Mouse (Mus musculus) urinary bladder, postnatal 36 days (tissue): ENCODE measurements around the gene Gm20388.
"Not testable (repeated sequence)": the region's sequence is repeated elsewhere in the genome, so short reads cannot be mapped to it uniquely, and the experiment has no call there.

ENCODE experiments used
- DNase-seq, 2 experiments: peaks; one replicate each; pipeline ENCODE4 v3.0.0; 2022; ENCODE audit warnings: low spot score in 2 of 2, mixed read lengths in 1 of 2

Gene Gm20388

GRCm38 (mm10) chr8:121590203-121591177, 1679.8 kb downstream of the Gm20388 start, which contains the start of gene Map1lc3b:
TSS of gene Map1lc3b (plus strand) at chr8:121590361.
- DNase-seq = peak; percentile 95

GRCm38 (mm10) chr8:121591178-121592066, 1680.8 kb downstream of the Gm20388 start:
- DNase-seq = peak in 1 of 2 experiments; percentile 47

GRCm38 (mm10) chr8:121593293-121593692, 1682.7 kb downstream of the Gm20388 start:
- no peak for DNase-seq

- DNase-seq = no peak
These were observed 1683.3 kb downstream of the Gm20388 start for GRCm38 (mm10) chr8:121593983-121594382.

- DNase-seq = not testable (repeated sequence)
These were observed 1686.9 kb downstream of the Gm20388 start for GRCm38 (mm10) chr8:121597492-121597891.

- DNase-seq = no peak
These were observed 1687.5 kb downstream of the Gm20388 start for GRCm38 (mm10) chr8:121598190-121598589.

GRCm38 (mm10) chr8:121598892-121599291, 1688.3 kb downstream of the Gm20388 start:
- peak; percentile 71 to 79 for DNase-seq

GRCm38 (mm10) chr8:121599842-121600241, 1689.2 kb downstream of the Gm20388 start:
- no peak for DNase-seq

GRCm38 (mm10) chr8:121602411-121602810, 1691.8 kb downstream of the Gm20388 start:
- DNase-seq = no peak

- DNase-seq = peak; percentile 53 to 70
These were observed 1692.2 kb downstream of the Gm20388 start for GRCm38 (mm10) chr8:121602860-121603259.

GRCm38 (mm10) chr8:121603801-121604200, 1693.2 kb downstream of the Gm20388 start:
- no peak for DNase-seq

GRCm38 (mm10) chr8:121607661-121608060, 1697.0 kb downstream of the Gm20388 start:
- DNase-seq = no peak

GRCm38 (mm10) chr8:121609251-121609650, 1698.6 kb downstream of the Gm20388 start:
- no peak for DNase-seq

- no peak for DNase-seq
These were observed 1699.3 kb downstream of the Gm20388 start for GRCm38 (mm10) chr8:121609916-121610315.

- no peak for DNase-seq
These were observed 1702.8 kb downstream of the Gm20388 start for GRCm38 (mm10) chr8:121613419-121613818.

- peak in 1 of 2 experiments; percentile 62 for DNase-seq
These were observed 1708.9 kb downstream of the Gm20388 start for GRCm38 (mm10) chr8:121619401-121619995.

GRCm38 (mm10) chr8:121620801-121621516, 1710.3 kb downstream of the Gm20388 start:
- DNase-seq = no peak

GRCm38 (mm10) chr8:121621879-121622278, 1711.2 kb downstream of the Gm20388 start:
- no peak for DNase-seq

GRCm38 (mm10) chr8:121623043-121623442, 1712.4 kb downstream of the Gm20388 start:
- DNase-seq = no peak

GRCm38 (mm10) chr8:121628681-121629080, 1718.0 kb downstream of the Gm20388 start:
- no peak for DNase-seq

GRCm38 (mm10) chr8:121631645-121632071, 1721.0 kb downstream of the Gm20388 start:
- DNase-seq = no peak
